Mouse (Mus musculus): ENCODE measurements at regions not wholly inside any gene's neighbourhood (a gene's known extent, or its start where the extent isn't known, plus 50 kb on each side); places are given as distances from the start of the nearest gene placed in this dataset.

GRCm38 (mm10) chr2:144123395-144124034 is 90.7 kb downstream of the Banf2 start:
- Histone ChIP-seq H3K9ac (ENCODE audit: insufficient read depth, low read depth) (no peak overlapping the region), H3K36me3 (replicated peaks in 1 of 2; ENCODE audit: control insufficient read depth in 1 of 2, insufficient read depth in 1 of 2, low read length in 1 of 2) (no peaks in the 10 kb centered on the region), H3K4me2 (ENCODE audit: insufficient read depth, low read depth, poor library complexity, severe bottlenecking) (no peak overlapping the region), H3K4me1 (ENCODE audit: control insufficient read depth in 1 of 2, insufficient read depth in 2 of 2) (peaks cover 0 to 3% of the 10 kb centered on the region in 2 experiments; a peak in 1 of 4 replicates), H3K27me3 (replicated peaks) (peaks cover 35% of the 10 kb centered on the region), H3K27ac (ENCODE audit: insufficient read depth, low read depth) (no peak overlapping the region), H3K79me2 (replicated peaks; ENCODE audit: control insufficient read depth, extremely low read depth, insufficient read depth, poor library complexity, severe bottlenecking) (no peaks in the 10 kb centered on the region), H3K9me3 (replicated peaks; ENCODE audit: low read length) (peaks cover 15% of the 10 kb centered on the region), H3K4me3 (replicated peaks in 1 of 3; ENCODE audit: low read depth in 2 of 3, low read length in 2 of 3, poor library complexity in 1 of 3) (no peak overlapping the region)
- DNase-seq (ENCODE audit: extremely low read depth): no peak
- in situ Hi-C loops (cut with MboI; ENCODE audit: low pct_ligation_motif_present, low pct_unique_long_range_greater_than_20kb, low sequenced_read_pairs): no loop called here
- TF ChIP-seq BHLHE40 (IDR thresholded peaks at IDR 0.05; ENCODE audit: low read depth, low read length): no peak
- no peak for TF ChIP-seq MAFK (IDR thresholded peaks at IDR 0.05; ENCODE audit: insufficient replicate concordance, low read length)
- TF ChIP-seq GABPA (IDR thresholded peaks at IDR 0.05; ENCODE audit: insufficient replicate concordance, low read depth, low read length): no peak
- TF ChIP-seq NELFE (IDR thresholded peaks at IDR 0.05; ENCODE audit: low read depth, low read length): no peak
- no peak for TF ChIP-seq ZKSCAN1 (IDR thresholded peaks at IDR 0.05; ENCODE audit: borderline replicate concordance, low read depth, low read length)
- no peak for TF ChIP-seq MAX (IDR thresholded peaks at IDR 0.05; ENCODE audit: low read length)
- TF ChIP-seq E2F4 (IDR thresholded peaks at IDR 0.05; ENCODE audit: insufficient replicate concordance, low read depth, low read length): no peak
- dilution Hi-C loops (cut with MboI; ENCODE audit: extremely low pct_ligation_motif_present, extremely low pct_unique_long_range_greater_than_20kb, low sequenced_read_pairs): no loop called here

GRCm38 (mm10) chr2:144127082-144128037 is 94.5 kb downstream of the Banf2 start:
- no peak overlapping the region for H3K4me3 ChIP-seq (replicated peaks in 1 of 3; ENCODE audit: low read depth in 2 of 3, low read length in 2 of 3, poor library complexity in 1 of 3)
- dilution Hi-C loops (cut with MboI; ENCODE audit: extremely low pct_ligation_motif_present, extremely low pct_unique_long_range_greater_than_20kb, low sequenced_read_pairs): no loop called here
- H3K4me1 ChIP-seq (ENCODE audit: control insufficient read depth in 1 of 2, insufficient read depth in 2 of 2): peaks cover 0 to 7% of the 10 kb centered on the region in 2 experiments; a peak in 2 of 4 replicates
- H3K27me3 ChIP-seq (replicated peaks): peaks cover 27% of the 10 kb centered on the region
- in situ Hi-C loops (cut with MboI; ENCODE audit: low pct_ligation_motif_present, low pct_unique_long_range_greater_than_20kb, low sequenced_read_pairs): no loop called here
- H3K36me3 ChIP-seq (replicated peaks in 1 of 2; ENCODE audit: control insufficient read depth in 1 of 2, insufficient read depth in 1 of 2, low read length in 1 of 2): no peaks in the 10 kb centered on the region
- no peak overlapping the region for H3K9ac ChIP-seq (ENCODE audit: insufficient read depth, low read depth)
- TF ChIP-seq CTCF (conservative IDR thresholded peaks at IDR 0.05 in 1 of 2, IDR thresholded peaks at IDR 0.05 in 1 of 2; ENCODE audit: low read depth in 2 of 2, low read length in 2 of 2) (no peak), JUN (IDR thresholded peaks at IDR 0.05; ENCODE audit: insufficient read depth, low read depth, low read length) (no peak), USF1 (IDR thresholded peaks at IDR 0.05; ENCODE audit: low read depth, low read length) (no peak), ZKSCAN1 (IDR thresholded peaks at IDR 0.05; ENCODE audit: borderline replicate concordance, low read depth, low read length) (no peak), ZC3H11A (IDR thresholded peaks at IDR 0.05; ENCODE audit: low read depth, low read length) (no peak)
- H3K9me3 ChIP-seq (replicated peaks; ENCODE audit: low read length): peaks cover 10% of the 10 kb centered on the region
- no peak for DNase-seq (ENCODE audit: extremely low read depth)
- no peaks in the 10 kb centered on the region for H3K79me2 ChIP-seq (replicated peaks; ENCODE audit: control insufficient read depth, extremely low read depth, insufficient read depth, poor library complexity, severe bottlenecking)
- no peak overlapping the region for H3K4me2 ChIP-seq (ENCODE audit: insufficient read depth, low read depth, poor library complexity, severe bottlenecking)
- no peak overlapping the region for H3K27ac ChIP-seq (ENCODE audit: insufficient read depth, low read depth)
